Mouse (Mus musculus) heart, adult 18-20 months (tissue): ENCODE data around the gene Dync2li1. TPM values are rescaled to one million over a fixed set of nuclear protein-coding genes. Genes with fewer than 3 reads are reported as not detected.

Experiments used
- DNase-seq, 2 experiments: peaks; one replicate each; pipeline ENCODE4 v3.0.0; 2021 to 2022; ENCODE audit warnings: mixed read lengths in 1 of 2
- total RNA-seq, 2 experiments: library from RNA; stranded (reverse); gene quantifications; 2 replicates each; pipeline ENCODE4 v1.2.3; 2021

Gene Dync2li1
- total RNA-seq, 2 experiments from 2014 or later = 2.9 to 3.2 TPM

GRCm38 (mm10) chr17:84608606-84609005 lies 17.7 kb upstream of the Dync2li1 start:
- DNase-seq = no peak

DNA sequence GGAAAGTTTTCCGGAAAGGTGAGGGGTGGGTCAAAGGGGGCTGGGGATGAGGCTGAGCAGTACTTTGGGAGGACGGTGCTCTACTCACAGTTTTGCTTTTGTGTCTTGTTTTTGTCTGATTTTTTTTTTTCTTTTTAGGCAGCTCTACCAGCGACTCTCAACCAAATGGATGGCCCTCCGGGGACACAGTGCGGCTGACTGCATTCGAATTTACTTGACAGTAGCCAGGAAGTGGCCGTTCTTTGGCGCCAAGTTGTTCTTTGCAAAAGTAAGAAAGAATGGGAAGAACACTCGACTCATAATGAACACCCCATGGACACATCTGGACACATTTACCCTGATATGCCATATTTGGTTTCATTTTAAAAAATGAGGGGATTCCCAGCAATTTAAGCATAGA lies 14.8 kb upstream of the Dync2li1 start:
- peak; percentile 40 to 63 for DNase-seq

- peak; percentile 27 to 58 for DNase-seq
These were observed 14.3 kb upstream of the Dync2li1 start for GRCm38 (mm10) chr17:84611971-84612370.

DNA sequence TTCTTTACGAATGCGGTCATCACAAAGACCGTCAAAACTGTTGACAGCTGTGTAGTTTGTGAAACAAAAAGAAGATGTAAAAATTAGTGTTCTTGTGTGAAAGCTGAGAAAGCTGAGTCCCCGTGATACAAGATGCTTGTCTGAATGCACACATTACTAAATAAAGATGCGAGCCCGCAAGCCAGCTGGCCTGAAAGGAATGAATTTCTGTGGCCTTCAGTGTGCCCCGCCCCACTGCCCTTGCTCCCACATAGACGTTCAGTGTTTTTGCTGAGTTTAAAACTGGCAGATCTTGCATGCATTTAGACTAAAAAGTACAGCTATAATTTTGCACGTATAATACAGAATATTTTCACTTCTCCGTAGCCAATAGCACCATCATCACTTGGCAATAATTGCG lies 10.5 kb upstream of the Dync2li1 start:
- no peak for DNase-seq

DNA sequence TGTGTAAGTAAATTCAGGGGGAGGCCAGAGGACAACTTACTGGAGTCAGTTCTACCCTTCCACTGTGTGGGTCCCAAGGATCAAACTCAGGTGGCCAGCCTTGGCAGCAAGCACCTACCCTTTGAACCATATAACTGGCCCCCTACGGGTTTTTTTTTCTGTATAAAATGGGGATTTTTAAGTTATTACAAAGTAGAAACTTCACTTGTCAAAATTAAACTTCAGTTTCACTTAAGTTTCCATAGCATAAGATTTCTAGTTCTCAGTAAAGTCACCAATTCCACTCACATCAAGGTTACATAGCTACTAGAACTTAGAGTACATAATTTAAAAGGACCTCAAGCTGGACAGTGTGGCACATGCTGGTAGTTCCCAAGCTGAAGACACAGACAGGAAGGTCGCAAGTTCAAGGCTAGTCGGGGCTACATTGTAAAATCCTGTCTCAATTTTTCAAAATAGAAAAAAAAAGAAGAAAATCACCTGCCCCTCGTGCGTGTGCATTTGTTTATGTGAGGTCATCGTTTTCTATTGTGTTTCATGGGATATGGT lies 9.7 kb upstream of the Dync2li1 start:
- no peak for DNase-seq

DNA sequence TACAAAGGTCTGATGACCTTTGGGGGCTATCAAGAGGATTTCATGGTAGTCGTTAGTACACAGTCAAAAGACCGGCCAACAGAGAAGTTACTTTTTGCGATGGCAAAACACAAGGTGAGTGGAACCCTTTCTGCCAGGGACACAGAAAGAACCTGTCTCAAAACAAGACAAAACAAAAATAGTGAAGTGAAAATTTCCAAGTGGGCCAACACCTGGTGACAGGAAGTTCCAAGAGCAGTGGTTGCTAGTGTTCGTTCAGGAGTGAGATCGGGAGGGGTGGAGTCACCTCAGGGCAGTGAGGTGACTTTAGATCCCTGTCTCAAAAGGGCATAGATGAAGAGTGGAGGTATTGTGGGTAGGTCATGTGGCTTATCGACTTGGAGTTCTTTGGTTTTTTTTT lies 8.3 kb upstream of the Dync2li1 start:
- no peak for DNase-seq

DNA sequence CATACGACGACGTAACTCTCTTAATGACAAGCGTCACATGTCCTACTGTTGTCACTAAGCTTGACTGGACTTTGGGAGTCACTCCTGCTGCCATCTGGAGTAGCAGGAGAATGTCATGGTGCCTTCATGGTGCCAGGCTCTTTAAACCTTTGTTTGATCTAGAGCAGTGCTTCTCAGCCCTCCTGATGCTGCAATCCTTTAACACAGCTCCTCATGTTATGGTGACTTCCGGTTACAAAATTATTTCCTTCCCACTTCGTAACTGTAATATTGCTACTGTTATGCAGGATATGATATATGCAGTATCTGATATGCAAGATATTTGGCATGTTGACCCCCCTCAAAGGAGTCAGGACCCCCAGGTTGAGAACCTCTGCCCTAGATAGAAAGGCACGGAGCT lies 7.2 kb upstream of the Dync2li1 start:
- DNase-seq = no peak

- DNase-seq = no peak
These were observed 6.2 kb upstream of the Dync2li1 start for GRCm38 (mm10) chr17:84620076-84620475.

GRCm38 (mm10) chr17:84620610-84621009 lies 5.7 kb upstream of the Dync2li1 start:
- DNase-seq = no peak

GRCm38 (mm10) chr17:84621209-84621608 lies 5.1 kb upstream of the Dync2li1 start:
- DNase-seq = no peak

GRCm38 (mm10) chr17:84622028-84622427 lies 4.3 kb upstream of the Dync2li1 start:
- DNase-seq = no peak

- DNase-seq = peak in 1 of 2 experiments; percentile 40
These were observed 3.4 kb upstream of the Dync2li1 start for GRCm38 (mm10) chr17:84622873-84623272.

GRCm38 (mm10) chr17:84626857-84627305 lies 585 bp downstream of the Dync2li1 start:
- DNase-seq = no peak

DNA sequence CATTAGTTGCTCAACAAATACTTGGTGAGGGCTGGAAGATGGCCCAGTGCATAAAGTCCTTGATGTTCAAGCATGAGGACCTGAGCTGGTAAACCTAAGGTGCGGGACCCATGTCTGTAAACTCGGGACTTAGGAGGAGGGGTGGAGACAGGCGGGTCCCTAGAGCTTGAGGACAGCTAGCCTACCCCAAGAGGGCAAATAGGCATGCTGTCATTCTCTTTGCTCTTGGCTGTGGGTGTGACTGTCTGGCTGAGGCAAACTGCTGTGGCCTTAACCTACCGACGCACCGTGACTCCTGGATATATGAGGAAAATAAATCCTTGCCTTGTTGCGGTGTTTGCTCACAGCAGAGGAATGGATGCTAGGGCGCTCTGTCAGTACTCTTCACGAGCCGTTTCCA lies 1.4 kb downstream of the Dync2li1 start:
- no peak for DNase-seq

GRCm38 (mm10) chr17:84628611-84629010 lies 2.3 kb downstream of the Dync2li1 start:
- no peak for DNase-seq

DNA sequence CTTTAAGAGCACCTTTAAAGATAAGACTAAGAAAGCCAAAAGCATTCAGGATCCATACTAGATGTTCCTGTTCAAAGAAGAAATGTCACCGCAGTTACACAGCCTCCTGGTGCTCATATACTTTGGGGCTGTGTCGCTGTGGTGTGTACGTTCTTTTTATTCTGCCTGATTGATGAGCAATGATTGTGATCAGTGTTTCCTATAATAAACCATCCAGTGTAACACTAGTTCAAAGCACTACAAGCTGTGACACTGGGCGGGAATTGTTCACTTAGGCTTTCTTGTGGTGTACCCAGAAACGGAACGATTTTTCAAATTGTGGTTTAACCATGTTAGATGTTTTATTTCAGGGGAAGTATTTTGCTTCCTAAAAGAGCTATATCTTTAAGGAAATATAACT lies 5.5 kb downstream of the Dync2li1 start:
- no peak for DNase-seq

DNA sequence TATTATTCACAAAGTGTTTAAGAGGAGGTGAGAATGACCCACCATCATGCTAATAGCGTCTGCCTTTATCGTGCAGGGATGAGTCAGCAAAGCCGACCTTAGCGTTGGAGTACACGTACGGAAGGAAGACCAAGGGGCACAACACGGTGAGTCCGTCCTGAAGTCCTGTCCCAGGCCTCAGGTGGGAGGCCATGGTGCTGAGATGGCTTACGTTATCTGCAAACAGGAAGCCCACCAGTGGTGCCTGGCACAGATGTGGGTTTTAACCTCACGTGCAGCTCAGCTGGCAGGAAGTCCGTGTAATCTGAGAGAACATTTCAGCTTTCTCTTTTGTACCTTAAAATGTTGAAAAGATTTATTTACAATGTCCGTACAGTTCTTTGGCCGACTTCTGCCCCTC lies 7.1 kb downstream of the Dync2li1 start:
- DNase-seq = no peak

GRCm38 (mm10) chr17:84636328-84636727 lies 10.0 kb downstream of the Dync2li1 start:
- DNase-seq = no peak

- no peak for DNase-seq
These were observed 11.7 kb downstream of the Dync2li1 start for GRCm38 (mm10) chr17:84637971-84638370.

- no peak for DNase-seq
These were observed 13.6 kb downstream of the Dync2li1 start for GRCm38 (mm10) chr17:84639796-84640378.

DNA sequence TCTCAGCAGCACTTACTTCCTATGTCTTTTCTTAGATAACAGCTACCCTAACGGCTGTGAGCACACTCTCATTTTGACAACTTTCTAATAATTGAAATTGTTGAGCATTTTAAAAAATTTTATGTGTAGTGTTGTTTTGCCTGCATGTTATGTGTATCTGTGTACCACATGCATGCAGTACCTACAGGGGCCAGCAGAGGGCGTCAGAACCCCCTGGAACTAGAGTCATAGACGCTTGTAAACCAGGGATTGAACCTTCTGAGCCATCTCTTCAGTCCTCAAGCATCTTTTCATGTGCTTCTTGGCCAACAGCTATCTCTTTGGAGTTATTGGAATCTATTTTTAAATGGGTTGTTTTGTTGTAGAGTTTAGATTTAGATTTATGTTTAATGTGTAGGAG lies 15.6 kb downstream of the Dync2li1 start:
- DNase-seq = peak in 1 of 2 experiments; percentile 46

DNA sequence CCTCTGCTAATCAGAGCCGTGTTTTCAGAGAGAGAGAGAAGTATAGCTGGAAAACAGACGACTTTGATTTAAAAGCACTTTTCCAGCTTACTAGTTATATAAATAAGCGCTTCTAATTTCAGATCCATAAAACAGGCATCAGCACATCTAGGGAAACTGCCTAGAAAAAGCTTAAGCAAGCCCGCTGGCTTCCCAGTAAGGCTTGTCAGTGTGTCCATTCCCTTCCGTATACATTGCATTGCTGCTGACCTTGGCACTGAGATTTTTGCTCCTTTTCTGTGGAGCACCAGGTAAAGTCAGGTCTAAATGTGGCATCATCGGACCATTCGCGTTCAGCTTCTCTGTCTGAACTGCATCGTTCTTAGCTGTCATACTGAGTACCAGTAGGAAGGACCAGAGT lies 16.0 kb downstream of the Dync2li1 start:
- no peak for DNase-seq

GRCm38 (mm10) chr17:84644292-84645050 lies 18.2 kb downstream of the Dync2li1 start:
- DNase-seq = no peak

- no peak for DNase-seq
These were observed 18.8 kb downstream of the Dync2li1 start for GRCm38 (mm10) chr17:84645119-84645518.
